Mouse (Mus musculus) heart, postnatal 0 days (tissue): ENCODE measurements around the gene Phactr1.

Experiments
- CTCF ChIP-seq: IDR thresholded peaks from 2 replicates; pipeline ENCODE4 v1.5.1; 2016; ENCODE audit warnings: antibody characterized with exemption, control low read depth, low read depth
- EP300 ChIP-seq: IDR thresholded peaks from 2 replicates; pipeline ENCODE4 v1.6.1; 2016; ENCODE audit warnings: antibody characterized with exemption, low read depth

DNA sequence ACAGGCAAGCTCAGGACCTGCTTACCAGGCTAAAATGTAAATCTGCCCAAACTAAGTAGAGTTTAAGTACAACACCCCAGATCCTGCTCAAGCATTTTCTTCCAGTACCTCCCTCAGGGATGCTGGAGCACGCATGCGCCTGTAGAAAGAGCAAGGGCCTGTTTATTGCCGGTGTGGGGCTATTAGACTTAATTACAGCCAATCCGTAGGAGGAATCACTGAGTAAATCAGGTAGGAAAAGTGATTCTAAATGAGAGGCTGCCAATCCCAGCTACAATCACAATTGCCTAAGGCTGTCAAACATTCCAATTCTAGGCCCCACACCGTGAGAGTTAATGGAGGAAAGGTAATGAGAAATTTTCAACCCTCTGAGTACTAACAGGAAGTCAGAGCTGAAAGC lies 477.9 kb downstream of the Phactr1 start:
- TF ChIP-seq CTCF (no peak), EP300 (no peak)
